Comparison of ENCODE assay signal across 33 mouse cellular contexts in genomic region chr5:120692034-120692433, GRCm38 (mm10). TPM values are rescaled to one million over a fixed set of nuclear protein-coding genes. Genes with fewer than 3 reads are reported as not detected.
DNase-seq lines count a peak whose midpoint lies in the region; ATAC-seq and TF ChIP-seq lines count a peak whose summit lies in the region.
"Had no signal": no experiment of that assay in that cellular context is flagged by ENCODE, and none has a peak within 500 bp of the region (broad histone marks: within the 10 kb centered on the region; RNA-seq: fewer than 3 reads in every experiment).

No protein-coding gene starts in this region.

- TF ChIP-seq CTCF in kidney, postnatal 0 days (IDR thresholded peaks at IDR 0.05; ENCODE audit: low read depth): no peak
- TF ChIP-seq CTCF in testis, adult 2 months (IDR thresholded peaks at IDR 0.05; ENCODE audit: control insufficient read depth, insufficient read depth, insufficient replicate concordance, low read depth, low read length): no peak

- WGBS in kidney, postnatal 0 days: 39% methylated on average over 19 of the region's 19 CpGs

- no peak overlapping the region; the same call in 1 of the 2 replicates for H3K4me2 ChIP-seq in kidney, postnatal 0 days (ENCODE audit: low read length)
- H3K4me2 ChIP-seq: forebrain, embryonic 13.5 days; heart, embryonic 13.5 days; hindbrain, embryonic 14.5 days had no signal

- H3K9ac ChIP-seq in kidney, postnatal 0 days (ENCODE audit: low read depth, low read length): no peak overlapping the region
- H3K9ac ChIP-seq: forebrain, embryonic 13.5 days; heart, embryonic 13.5 days; hindbrain, embryonic 14.5 days had no signal

- H3K4me1 ChIP-seq in kidney, postnatal 0 days (replicated peaks; ENCODE audit: insufficient read depth, low read length): no peaks in the 10 kb centered on the region
- peaks cover 7% of the 10 kb centered on the region; the same call in 1 of the 2 replicates for H3K4me1 ChIP-seq in testis, adult 2 months (ENCODE audit: control insufficient read depth, insufficient read depth, low read length)

- no peaks in the 10 kb centered on the region for H3K36me3 ChIP-seq in kidney, postnatal 0 days (ENCODE audit: insufficient read depth, low read length)
- H3K36me3 ChIP-seq in testis, adult 2 months (ENCODE audit: control insufficient read depth, insufficient read depth, low read length): no peaks in the 10 kb centered on the region
- H3K36me3 ChIP-seq: forebrain, embryonic 10.5 days; G1E; heart, embryonic 10.5 days; heart, embryonic 13.5 days had no signal

- TF ChIP-seq POLR2A in testis, adult 2 months (IDR thresholded peaks at IDR 0.05; ENCODE audit: control insufficient read depth, low read depth, low read length): 0 out of 2 replicates have a peak, but pooled peaks have one; percentile 15

- intact Hi-C loops in left cerebral cortex, postnatal 14 days (cut with DNase I): no loop called here

- DNase-seq in embryo, embryonic 11 days: peak; percentile 26
- DNase-seq in embryo, embryonic 9.5 days (ENCODE audit: extremely low spot score): no peak
- DNase-seq in kidney, postnatal 0 days (ENCODE audit: low spot score): peak; percentile 61
- no peak for DNase-seq in kidney, postnatal 25 days
- no peak for DNase-seq in testis, postnatal 14 days (ENCODE audit: low spot score)
- DNase-seq in left cerebral cortex, postnatal 14 days (ENCODE audit: low spot score in 2 of 2): no peak
- DNase-seq: adrenal gland, adult 8-10 months; adrenal gland, postnatal 25 days; B cell, adult 2 months; cerebellum, adult 8-10 months; cerebellum, postnatal 10 days; gastrocnemius, postnatal 10 days; gastrocnemius, postnatal 36 days; heart, adult 2 months; heart, postnatal 14 days; heart, postnatal 4 days had no signal

- H3K27me3 ChIP-seq in kidney, postnatal 0 days (ENCODE audit: insufficient read depth, low read length): peaks cover 22% of the 10 kb centered on the region
- no peaks in the 10 kb centered on the region for H3K27me3 ChIP-seq in testis, adult 2 months (ENCODE audit: control insufficient read depth, insufficient read depth, low read length)
- H3K27me3 ChIP-seq: CH12.LX had no signal

- no peak for ATAC-seq in kidney, postnatal 0 days (replicated peaks; ENCODE audit: low FRiP score, low read depth)
- ATAC-seq: activated CD4-positive, CD25-positive, alpha-beta regulatory T cell, adult 4 months; forebrain, embryonic 13.5 days; forebrain, embryonic 16.5 days; hindbrain, postnatal 0 days; Patski had no signal

- no peak overlapping the region for H3K27ac ChIP-seq in kidney, postnatal 0 days
- no peak overlapping the region for H3K27ac ChIP-seq in testis, adult 2 months (ENCODE audit: control insufficient read depth, insufficient read depth, low read depth, low read length)
- H3K27ac ChIP-seq: forebrain, embryonic 10.5 days; forebrain, embryonic 13.5 days; heart, adult 2 months; heart, embryonic 10.5 days; heart, embryonic 13.5 days; hindbrain, embryonic 14.5 days; hindbrain, postnatal 0 days had no signal

- H3K9me3 ChIP-seq in kidney, postnatal 0 days (replicated peaks; ENCODE audit: low read length): no peaks in the 10 kb centered on the region
- H3K9me3 ChIP-seq: forebrain, embryonic 10.5 days; forebrain, embryonic 13.5 days; heart, embryonic 10.5 days; heart, embryonic 13.5 days had no signal

- H3K4me3 ChIP-seq in kidney, postnatal 0 days (replicated peaks; ENCODE audit: low read depth, low read length): no peak overlapping the region
- no peak overlapping the region for H3K4me3 ChIP-seq in testis, adult 2 months (ENCODE audit: control insufficient read depth, low read depth, low read length)
- H3K4me3 ChIP-seq: forebrain, embryonic 10.5 days; forebrain, embryonic 13.5 days; heart, adult 2 months; heart, embryonic 10.5 days; heart, embryonic 13.5 days had no signal

RNA-seq across cellular contexts. Expression of gene Dtx1, which starts 19.7 kb away (rescaled TPM):
- 3.6 and 5.5 TPM in 2 replicates for polyA plus RNA-seq in kidney, postnatal 0 days (2015; fragmentation: Nextera tagmentation; extraction: Ambion mirVana)
- 38.6 and 46.0 TPM in 2 replicates for polyA plus RNA-seq in testis, adult 2 months (2012; rRNA removed)
- total RNA-seq in left cerebral cortex, postnatal 14 days (2021): 10 to 100 TPM; 72.6 to 80.1 TPM
- total RNA-seq: granulocyte monocyte progenitor cell, adult 5-6 weeks had no signal

RNA-seq across cellular contexts. Expression of gene Rasal1, which starts 43.4 kb away (rescaled TPM):
- polyA plus RNA-seq in kidney, postnatal 0 days (2015; fragmentation: Nextera tagmentation; extraction: Ambion mirVana): 0.36 and 0.39 TPM in 2 replicates
- 20.0 and 20.9 TPM in 2 replicates for polyA plus RNA-seq in testis, adult 2 months (2012; rRNA removed)
- 100 to 1,000 TPM in 1 of 2 experiments, 10 to 100 TPM in 1; 94.2 to 107 TPM for total RNA-seq in left cerebral cortex, postnatal 14 days (2021)
- total RNA-seq: gastrocnemius, adult 18-20 months; gastrocnemius, postnatal 36 days; granulocyte monocyte progenitor cell, adult 5-6 weeks; heart, adult 2 months had no signal
- polyA plus RNA-seq: hindbrain, embryonic 11.5 days had no signal

RNA-seq across cellular contexts. Expression of gene Oas2, which starts 57.6 kb away (rescaled TPM):
- polyA plus RNA-seq in kidney, postnatal 0 days (2015; fragmentation: Nextera tagmentation; extraction: Ambion mirVana): 0.64 and 0.87 TPM in 2 replicates
- polyA plus RNA-seq in testis, adult 2 months (2012; rRNA removed): 0.23 and 0.36 TPM in 2 replicates
- under 1 TPM in 1 of 2 experiments, not detected in 1; 0.40 TPM for total RNA-seq in left cerebral cortex, postnatal 14 days (2021)
- total RNA-seq: CH12.LX had no signal
- polyA plus RNA-seq: forebrain, embryonic 10.5 days; heart, embryonic 10.5 days; hindbrain, embryonic 11.5 days; Patski had no signal

RNA-seq across cellular contexts. Expression of gene Cfap73, which starts 58.0 kb away (rescaled TPM):
- not detected in 2 replicates for polyA plus RNA-seq in kidney, postnatal 0 days (2015; fragmentation: Nextera tagmentation; extraction: Ambion mirVana)
- 6.4 and 7.8 TPM in 2 replicates for polyA plus RNA-seq in testis, adult 2 months (2012; rRNA removed)
- total RNA-seq in left cerebral cortex, postnatal 14 days (2021): not detected
- total RNA-seq: CH12.LX; G1E; gastrocnemius, adult 18-20 months; gastrocnemius, postnatal 10 days; gastrocnemius, postnatal 36 days; granulocyte monocyte progenitor cell, adult 5-6 weeks; heart, adult 2 months; heart, postnatal 14 days; heart, postnatal 4 days had no signal
- polyA plus RNA-seq: activated CD4-positive, CD25-positive, alpha-beta regulatory T cell, adult 4 months; embryonic facial prominence, embryonic 11.5 days; forebrain, embryonic 10.5 days; forebrain, embryonic 13.5 days; G1E; heart, embryonic 13.5 days; heart, embryonic 16.5 days had no signal

Comparison
In these comparisons a context has a peak if more than half of its experiments do, and no peak if none do; other contexts are left out.
1. DNase-seq: peak in embryo, embryonic 11 days (single experiment) and kidney, postnatal 0 days (single experiment); none in embryo, embryonic 9.5 days (single experiment), kidney, postnatal 25 days (0 of 2), testis, postnatal 14 days (single experiment) and left cerebral cortex, postnatal 14 days (0 of 2).
2. RNA of gene Rasal1, which starts 43.4 kb away (polyA plus RNA-seq): 20.0 to 20.9 TPM in testis, adult 2 months; 0.36 to 0.39 TPM in kidney, postnatal 0 days; every median in the first group is over 10 times any median in the second.